Mouse (Mus musculus): Measurements from ENCODE around the gene Gfod2. TPM values are rescaled to one million over a fixed set of nuclear protein-coding genes. Genes with fewer than 3 reads are reported as not detected.

Gene Gfod2
- polyA plus RNA-seq, 1 experiment from 2014 or later: 38.3 TPM

DNA sequence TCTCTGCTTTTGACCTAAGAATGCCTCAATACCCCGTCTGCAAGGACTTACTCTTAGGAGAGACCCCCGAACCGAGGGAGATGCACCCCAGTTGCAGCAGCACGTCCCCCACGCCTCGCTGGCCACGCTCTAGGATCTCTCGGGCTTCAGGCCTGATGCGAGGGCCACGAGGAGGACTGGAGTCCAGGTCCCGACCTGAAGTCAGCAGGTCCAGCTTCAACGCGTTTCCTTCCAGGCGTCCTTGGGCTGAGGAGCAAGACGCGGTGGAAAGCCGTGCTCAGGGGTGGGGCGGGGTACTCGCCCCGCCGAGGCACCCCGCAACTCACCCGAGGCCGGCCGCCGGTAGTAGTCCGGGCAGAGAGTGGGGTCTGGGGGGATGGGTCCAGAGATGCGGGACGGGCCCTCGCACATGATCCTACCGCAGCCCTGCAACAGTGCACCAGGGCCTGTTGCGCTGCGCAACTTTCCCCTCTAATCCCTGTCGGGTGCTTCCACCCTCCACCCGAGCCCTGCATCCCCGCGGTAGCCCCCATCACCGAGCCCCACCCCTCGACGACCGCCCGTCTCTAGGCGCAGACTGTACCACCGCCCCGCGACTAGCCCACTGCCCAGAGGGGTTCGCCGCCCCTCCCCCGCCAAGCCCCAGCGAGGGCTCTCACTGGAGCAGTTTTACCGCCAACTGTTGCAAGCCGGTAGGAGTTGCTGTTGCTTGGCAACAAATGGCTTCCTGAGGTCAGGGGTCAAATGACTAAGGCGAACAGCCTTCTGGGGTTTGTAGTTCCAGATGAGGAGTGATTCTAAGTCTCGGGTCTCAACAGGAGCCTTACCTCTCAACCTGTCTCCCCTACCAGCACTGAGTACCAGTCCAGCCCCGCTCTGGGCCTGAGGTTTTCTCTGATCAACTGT is 50.7 kb downstream of the Gfod2 start, which contains the start of the genes 4933405L10Rik and Enkd1:
Gene 4933405L10Rik (plus strand): TSS at position 158 of the 906 bp plus-strand sequence.
Gene Enkd1 (minus strand): TSS at position 713 of the 906 bp plus-strand sequence.
- peaks cover 33% of the 10 kb centered on the region for H3K36me3 ChIP-seq (replicated peaks)
- no peaks in the 10 kb centered on the region for H3K27me3 ChIP-seq (ENCODE audit: poor library complexity, severe bottlenecking)
- H3K9me3 ChIP-seq: no peaks in the 10 kb centered on the region
- H3K4me1 ChIP-seq: peaks cover 37% of the 10 kb centered on the region
- peak; percentile 92 for DNase-seq (ENCODE audit: extremely low spot score, low spot score)
- peak within 1 kb of the TSS; percentile 89 for H3K4me3 ChIP-seq
- WGBS: under 1% methylated on average over 55 of the region's 55 CpGs
- peak within 1 kb of the TSS; percentile 94 for H3K27ac ChIP-seq

DNA sequence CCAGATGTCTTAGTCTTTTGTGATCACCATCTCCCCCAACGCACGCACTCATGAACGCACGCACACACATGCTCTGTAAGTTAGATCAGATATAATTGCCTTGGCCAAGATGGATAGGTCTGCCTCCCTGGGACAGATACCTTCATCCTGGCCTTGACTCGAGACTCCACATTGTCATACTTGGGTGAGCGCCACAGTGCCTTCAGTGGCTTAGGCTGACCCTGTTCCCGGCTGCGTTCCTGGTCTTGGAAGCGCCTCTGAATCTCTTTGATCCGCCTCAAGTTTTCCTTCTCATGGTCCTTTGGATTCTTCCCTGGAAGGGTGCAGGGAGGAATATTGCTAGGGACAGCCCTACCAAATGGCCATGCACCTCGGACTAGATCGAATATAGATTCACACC is 52.0 kb downstream of the Gfod2 start:
- H3K36me3 ChIP-seq (replicated peaks): peaks cover 41% of the 10 kb centered on the region
- peaks cover 50% of the 10 kb centered on the region for H3K4me1 ChIP-seq
- H3K27me3 ChIP-seq (ENCODE audit: poor library complexity, severe bottlenecking): no peaks in the 10 kb centered on the region
- DNase-seq (ENCODE audit: extremely low spot score, low spot score): no peak
- H3K9me3 ChIP-seq: no peaks in the 10 kb centered on the region
- no peak overlapping the region for H3K27ac ChIP-seq
- WGBS: 85% methylated on average over 12 of the region's 12 CpGs
- peak overlapping the region; percentile 89 for H3K4me3 ChIP-seq

DNA sequence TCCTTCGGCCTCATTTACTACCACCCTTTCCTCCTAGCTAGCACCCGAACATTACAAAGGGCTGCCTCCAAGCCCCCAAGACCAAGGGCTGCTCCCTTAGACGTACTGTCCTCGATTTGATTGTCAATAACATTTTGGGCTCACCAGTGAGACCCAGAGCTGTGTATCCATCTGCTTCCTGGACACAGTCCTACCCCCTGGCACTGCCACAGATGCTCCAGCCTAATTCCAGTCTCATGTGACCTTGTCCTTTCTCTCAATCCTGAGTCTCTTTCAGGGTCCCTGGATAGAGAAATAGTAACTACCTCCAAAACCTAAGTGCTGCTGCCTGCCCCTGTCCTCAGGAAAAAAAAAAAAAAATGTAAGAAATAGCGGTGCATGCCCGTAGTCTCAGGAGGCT is 53.5 kb downstream of the Gfod2 start:
- no peak overlapping the region for H3K4me3 ChIP-seq
- DNase-seq (ENCODE audit: extremely low spot score, low spot score): no peak
- no peaks in the 10 kb centered on the region for H3K27me3 ChIP-seq (ENCODE audit: poor library complexity, severe bottlenecking)
- H3K36me3 ChIP-seq (replicated peaks): peaks cover 41% of the 10 kb centered on the region
- no peak overlapping the region for H3K27ac ChIP-seq
- WGBS: 91% methylated on average over 6 of the region's 6 CpGs
- H3K9me3 ChIP-seq: no peaks in the 10 kb centered on the region
- H3K4me1 ChIP-seq: peaks cover 58% of the 10 kb centered on the region

DNA sequence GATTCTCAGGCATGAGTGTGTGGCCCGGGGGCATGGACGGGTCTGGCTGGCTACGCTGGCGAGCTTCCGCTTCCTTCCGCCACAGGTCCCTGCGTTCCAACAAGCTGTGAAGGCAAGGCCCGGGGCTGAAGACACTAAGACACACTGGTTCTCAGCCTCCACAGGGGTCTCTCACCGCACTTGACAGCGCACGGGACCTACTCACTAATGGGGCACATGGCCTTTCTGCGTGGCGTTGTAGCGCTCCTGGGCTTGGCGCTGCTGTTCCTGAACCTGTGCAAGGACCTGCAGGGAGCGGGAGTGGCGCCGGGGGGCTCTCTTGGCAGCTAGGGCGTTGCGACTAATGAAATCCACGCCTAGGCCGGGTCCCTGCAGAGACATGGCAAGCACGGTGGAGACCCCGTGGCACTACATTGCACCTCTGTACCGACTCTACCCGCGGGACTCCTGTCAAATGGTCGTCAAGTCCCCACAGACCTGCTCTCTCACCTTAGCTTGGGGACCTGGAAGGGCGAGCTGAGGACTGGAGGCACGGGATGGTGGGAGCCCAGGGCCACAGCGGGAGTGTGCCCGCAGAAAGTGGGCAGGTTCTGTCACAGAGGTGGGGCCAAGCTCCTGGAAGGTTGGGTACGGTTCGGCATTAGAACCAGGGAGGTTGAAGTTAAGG is 54.2 kb downstream of the Gfod2 start:
- H3K9me3 ChIP-seq: no peaks in the 10 kb centered on the region
- no peak for DNase-seq (ENCODE audit: extremely low spot score, low spot score)
- H3K27me3 ChIP-seq (ENCODE audit: poor library complexity, severe bottlenecking): no peaks in the 10 kb centered on the region
- 93% methylated on average over 34 of the region's 34 CpGs for WGBS
- no peak overlapping the region; the same call in 1 of the 2 replicates for H3K4me3 ChIP-seq
- H3K36me3 ChIP-seq (replicated peaks): peaks cover 44% of the 10 kb centered on the region
- peaks cover 65% of the 10 kb centered on the region for H3K4me1 ChIP-seq
- no peak overlapping the region for H3K27ac ChIP-seq

DNA sequence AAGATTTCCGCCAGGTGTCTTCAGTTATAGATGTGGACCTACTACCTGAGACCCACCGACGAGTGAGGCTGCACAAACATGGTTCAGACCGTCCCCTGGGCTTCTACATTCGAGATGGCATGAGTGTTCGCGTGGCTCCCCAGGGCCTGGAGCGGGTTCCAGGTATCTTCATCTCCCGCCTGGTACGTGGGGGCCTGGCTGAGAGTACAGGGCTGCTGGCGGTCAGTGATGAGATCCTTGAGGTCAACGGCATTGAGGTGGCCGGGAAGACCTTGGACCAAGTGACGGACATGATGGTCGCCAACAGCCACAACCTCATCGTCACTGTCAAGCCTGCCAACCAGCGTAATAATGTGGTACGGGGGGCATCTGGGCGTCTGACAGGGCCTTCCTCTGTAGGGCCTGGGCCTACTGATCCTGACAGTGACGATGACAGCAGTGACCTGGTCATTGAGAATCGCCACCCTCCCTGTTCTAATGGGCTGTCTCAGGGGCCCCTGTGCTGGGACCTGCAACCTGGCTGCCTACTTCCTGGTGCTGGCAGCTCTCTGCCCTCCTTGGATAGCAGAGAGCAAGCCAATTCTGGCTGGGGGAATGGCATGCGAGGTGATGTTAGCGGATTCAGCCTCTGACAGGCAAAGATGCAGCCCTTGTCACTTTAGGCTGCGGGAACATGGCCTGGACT is 55.6 kb downstream of the Gfod2 start:
- H3K27me3 ChIP-seq (ENCODE audit: poor library complexity, severe bottlenecking): no peaks in the 10 kb centered on the region
- DNase-seq (ENCODE audit: extremely low spot score, low spot score): no peak
- no peaks in the 10 kb centered on the region for H3K9me3 ChIP-seq
- H3K4me1 ChIP-seq: peaks cover 61% of the 10 kb centered on the region
- H3K27ac ChIP-seq: no peak overlapping the region
- 91% methylated on average over 24 of the region's 24 CpGs for WGBS
- peak overlapping the region; percentile 77; the same call in 1 of the 2 replicates for H3K4me3 ChIP-seq
- peaks cover 57% of the 10 kb centered on the region for H3K36me3 ChIP-seq (replicated peaks)

DNA sequence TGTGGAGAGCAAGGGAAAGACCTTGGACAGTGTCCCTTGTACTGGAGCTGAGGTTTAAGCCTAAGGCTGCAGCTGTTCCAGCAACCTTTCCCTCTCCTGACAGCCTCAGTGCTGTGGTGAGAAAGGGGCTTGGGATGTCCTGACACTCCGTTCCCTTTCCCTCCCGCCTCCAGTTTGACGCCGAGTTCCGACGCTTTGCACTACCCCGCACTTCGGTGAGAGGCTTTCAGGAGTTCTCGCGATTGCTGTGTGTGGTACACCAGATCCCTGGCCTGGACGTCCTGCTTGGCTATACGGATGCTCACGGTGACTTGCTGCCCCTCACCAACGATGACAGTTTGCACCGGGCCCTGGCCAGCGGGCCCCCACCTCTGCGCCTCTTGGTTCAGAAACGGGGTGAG is 56.5 kb downstream of the Gfod2 start:
- DNase-seq (ENCODE audit: extremely low spot score, low spot score): no peak
- 37% methylated on average over 18 of the region's 18 CpGs for WGBS
- H3K36me3 ChIP-seq (replicated peaks): peaks cover 65% of the 10 kb centered on the region
- H3K27me3 ChIP-seq (ENCODE audit: poor library complexity, severe bottlenecking): no peaks in the 10 kb centered on the region
- H3K9me3 ChIP-seq: no peaks in the 10 kb centered on the region
- peaks cover 52% of the 10 kb centered on the region for H3K4me1 ChIP-seq
- H3K4me3 ChIP-seq: peak overlapping the region; percentile 77
- peak overlapping the region; percentile 86 for H3K27ac ChIP-seq

DNA sequence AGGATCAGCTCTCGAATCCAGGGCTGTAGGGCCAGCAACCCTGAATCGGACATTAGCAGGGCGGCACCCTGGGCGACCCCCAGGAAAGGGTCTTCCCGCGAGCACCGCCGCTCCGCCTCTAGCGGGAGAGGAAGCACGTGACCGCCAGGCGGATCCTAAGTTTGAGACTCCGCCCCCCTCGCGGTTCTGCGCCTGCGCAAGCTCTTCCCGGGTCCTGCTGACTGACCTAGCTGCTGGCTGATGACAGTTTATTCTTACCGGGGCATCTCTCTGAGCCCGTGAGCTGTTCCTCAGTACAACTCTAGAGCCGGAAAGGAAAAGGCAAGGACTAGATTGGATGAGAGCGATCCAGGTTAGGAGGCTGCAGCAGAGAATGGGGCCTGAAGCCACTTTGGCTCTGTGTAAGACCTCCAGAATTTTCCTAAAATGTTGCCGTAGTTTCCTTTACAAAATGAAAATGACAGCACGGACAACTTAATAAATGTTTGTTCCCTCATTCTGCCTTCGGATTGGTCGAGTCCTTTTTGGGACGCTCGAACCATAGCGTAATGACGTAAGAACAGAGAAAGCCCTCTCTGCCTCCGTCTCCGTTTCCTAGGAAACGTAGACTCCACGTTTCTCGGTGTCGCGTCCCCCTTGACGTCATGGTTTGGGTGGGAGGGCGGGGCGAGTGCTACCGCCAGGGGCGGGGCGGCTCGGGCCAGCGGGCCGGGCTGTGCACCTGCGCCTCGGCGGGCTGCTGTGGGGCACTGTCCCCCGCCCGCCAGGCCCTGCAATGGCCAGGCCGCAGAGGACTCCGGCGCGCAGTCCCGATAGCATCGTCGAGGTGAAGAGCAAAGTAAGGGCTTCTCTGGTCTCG is 57.3 kb downstream of the Gfod2 start, which contains the start of the genes Acd and Pard6a:
Gene Acd (minus strand): TSS at position 137 of the 859 bp plus-strand sequence.
Gene Pard6a (plus strand): TSS at position 183 of the 859 bp plus-strand sequence.
- under 1% methylated on average over 60 of the region's 60 CpGs for WGBS
- H3K4me3 ChIP-seq: peak within 1 kb of the TSS; percentile 77
- H3K36me3 ChIP-seq (replicated peaks): peaks cover 72% of the 10 kb centered on the region
- no peaks in the 10 kb centered on the region for H3K9me3 ChIP-seq
- DNase-seq (ENCODE audit: extremely low spot score, low spot score): peak; percentile 98
- peak within 1 kb of the TSS; percentile 86 for H3K27ac ChIP-seq
- H3K27me3 ChIP-seq (ENCODE audit: poor library complexity, severe bottlenecking): no peaks in the 10 kb centered on the region
- peaks cover 44% of the 10 kb centered on the region for H3K4me1 ChIP-seq

DNA sequence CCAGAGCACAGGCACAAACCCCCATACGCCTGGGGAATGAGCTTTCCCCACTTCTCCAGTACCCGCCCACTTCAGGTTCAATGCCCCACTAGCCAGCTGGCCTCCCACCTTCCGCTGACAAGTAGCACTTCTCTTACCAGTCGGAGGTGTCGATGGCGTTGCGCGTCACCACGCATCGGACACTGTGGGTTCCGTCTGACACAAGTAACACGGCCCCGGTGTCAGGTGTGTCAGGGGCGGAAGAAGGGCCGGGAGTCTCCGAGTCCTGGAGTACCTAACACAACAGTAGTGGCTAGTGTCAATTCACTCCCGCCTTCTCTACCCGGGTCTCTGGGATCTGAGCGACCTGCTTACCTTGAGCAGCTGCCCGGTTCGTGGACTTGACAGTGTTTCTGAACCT is 57.9 kb downstream of the Gfod2 start:
- Histone ChIP-seq H3K36me3 (replicated peaks) (peaks cover 67% of the 10 kb centered on the region), H3K9me3 (no peaks in the 10 kb centered on the region), H3K27me3 (ENCODE audit: poor library complexity, severe bottlenecking) (peaks cover 2% of the 10 kb centered on the region), H3K4me3 (peak overlapping the region; percentile 77), H3K4me1 (peaks cover 40% of the 10 kb centered on the region), H3K27ac (peak overlapping the region; percentile 86)
- DNase-seq (ENCODE audit: extremely low spot score, low spot score): no peak
- under 1% methylated on average over 21 of the region's 21 CpGs for WGBS

DNA sequence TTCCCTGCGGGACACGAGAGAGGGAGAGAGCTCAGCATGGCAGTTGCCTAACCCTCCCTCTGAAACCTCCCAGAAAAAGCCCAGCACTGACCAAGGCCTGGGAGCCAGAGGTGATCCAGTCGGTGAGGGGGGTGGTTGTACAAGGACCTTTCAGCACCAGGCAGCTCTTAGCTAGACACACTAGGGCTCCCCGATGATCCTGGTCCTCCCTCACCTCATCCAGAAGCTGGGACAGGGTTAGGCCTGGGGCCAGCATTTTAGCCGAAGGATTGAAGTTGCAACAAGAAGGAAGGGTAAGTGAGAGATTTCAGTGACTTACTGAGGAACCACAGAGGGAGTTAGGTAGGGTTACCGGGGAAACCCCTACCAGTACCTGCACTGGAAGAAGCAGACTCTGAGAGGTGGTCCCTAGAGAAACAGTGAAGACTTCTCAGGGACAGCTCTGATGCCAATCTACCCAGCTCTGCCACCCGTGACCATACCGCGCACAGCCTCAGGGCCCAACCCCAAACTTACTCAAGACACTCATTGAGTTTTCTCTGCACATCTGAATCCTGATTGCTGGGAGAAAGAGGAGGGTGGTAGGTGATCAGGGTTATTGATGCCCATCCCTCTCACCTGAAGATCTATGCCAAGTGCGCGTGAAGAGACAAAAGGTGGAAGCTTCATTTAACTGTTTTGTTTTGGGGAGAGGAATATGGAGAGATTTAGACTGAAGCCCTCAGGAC is 58.8 kb downstream of the Gfod2 start:
- peaks cover 11% of the 10 kb centered on the region for H3K27me3 ChIP-seq (ENCODE audit: poor library complexity, severe bottlenecking)
- DNase-seq (ENCODE audit: extremely low spot score, low spot score): no peak
- no peak overlapping the region; the same call in 1 of the 2 replicates for H3K27ac ChIP-seq
- H3K9me3 ChIP-seq: no peaks in the 10 kb centered on the region
- H3K4me3 ChIP-seq: peak overlapping the region; percentile 77
- 87% methylated on average over 11 of the region's 11 CpGs for WGBS
- peaks cover 58% of the 10 kb centered on the region for H3K36me3 ChIP-seq (replicated peaks)
- H3K4me1 ChIP-seq: peaks cover 37% of the 10 kb centered on the region

DNA sequence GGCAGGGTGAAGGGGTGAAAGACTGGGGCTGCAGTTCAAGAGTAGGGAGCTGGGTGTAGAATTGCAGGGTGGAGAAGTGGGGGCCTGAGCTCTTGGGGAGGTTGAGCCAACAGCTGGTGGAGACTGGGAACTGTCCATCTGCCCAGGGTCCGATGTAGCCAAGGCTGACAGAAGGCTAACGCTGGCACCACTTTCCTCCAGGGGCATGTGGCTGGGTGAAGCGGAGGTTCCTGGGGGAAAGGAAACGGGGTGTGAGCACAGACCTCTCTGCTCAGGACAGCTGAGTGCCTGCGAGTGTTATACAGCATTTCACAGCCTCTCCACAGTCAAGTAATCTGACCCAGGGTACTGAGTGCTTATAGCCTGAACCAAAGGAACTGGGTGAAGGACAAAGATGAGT is 59.7 kb downstream of the Gfod2 start:
- DNase-seq (ENCODE audit: extremely low spot score, low spot score): no peak
- Histone ChIP-seq H3K27me3 (ENCODE audit: poor library complexity, severe bottlenecking) (peaks cover 20% of the 10 kb centered on the region), H3K36me3 (replicated peaks) (peaks cover 49% of the 10 kb centered on the region), H3K9me3 (no peaks in the 10 kb centered on the region), H3K4me1 (peaks cover 42% of the 10 kb centered on the region), H3K4me3 (no peak overlapping the region), H3K27ac (no peak overlapping the region)
- 95% methylated on average over 5 of the region's 5 CpGs for WGBS

DNA sequence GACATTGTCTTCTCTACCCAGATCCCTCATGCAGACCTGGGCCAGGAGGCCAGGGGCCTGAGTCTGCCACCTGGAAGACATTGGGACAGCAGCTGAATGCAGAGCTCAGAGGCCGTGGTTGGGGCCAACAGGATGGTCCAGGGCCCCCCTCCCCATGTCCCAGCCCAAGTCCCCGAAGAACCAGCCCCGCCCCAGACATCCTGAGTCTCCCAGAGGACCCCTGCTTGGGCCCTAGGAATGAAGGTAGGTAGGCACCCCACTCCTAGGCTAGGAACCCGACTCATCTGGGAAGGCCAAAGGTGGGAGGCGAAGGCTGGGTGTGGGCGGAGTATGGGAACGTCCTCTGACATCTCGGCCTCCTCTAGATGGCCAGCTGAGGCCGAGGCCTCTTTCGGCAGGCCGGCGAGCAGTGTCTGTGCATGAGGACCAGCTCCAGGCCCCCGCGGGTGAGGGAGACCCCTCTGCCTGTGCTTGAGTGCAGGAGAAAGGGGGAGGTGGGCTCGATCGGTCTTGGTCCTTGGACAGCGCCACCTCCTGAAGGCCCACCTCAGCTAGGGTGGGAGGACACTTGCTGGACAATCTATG is 61.2 kb downstream of the Gfod2 start:
- no peak for DNase-seq (ENCODE audit: extremely low spot score, low spot score)
- 91% methylated on average over 17 of the region's 17 CpGs for WGBS
- no peak overlapping the region for H3K27ac ChIP-seq
- peaks cover 41% of the 10 kb centered on the region for H3K36me3 ChIP-seq (replicated peaks)
- H3K27me3 ChIP-seq (ENCODE audit: poor library complexity, severe bottlenecking): peaks cover 20% of the 10 kb centered on the region
- peaks cover 7% of the 10 kb centered on the region for H3K9me3 ChIP-seq
- H3K4me1 ChIP-seq: peaks cover 39% of the 10 kb centered on the region
- H3K4me3 ChIP-seq: 0 out of 2 replicates have a peak overlapping the region, but pooled peaks have one; percentile 2

Measured in forebrain, embryonic 10.5 days (tissue).